Mouse (Mus musculus) lung, adult 2 months (tissue): ENCODE results near the gene Neurl3.
A peak's percentile ranks its signal among the peaks of the same experiment; 100 is the strongest.

Source experiments
- CTCF ChIP-seq: fragments of 200-500 bp; IDR thresholded peaks from 2 replicates; pipeline ENCODE4 v1.5.1; 2011; ENCODE audit warnings: mild to moderate bottlenecking, low read length, control low read depth; ENCODE audit not compliant: insufficient read depth
- POLR2A ChIP-seq: fragments of 200-500 bp; IDR thresholded peaks from 2 replicates; pipeline ENCODE4 v1.6.1; 2011; ENCODE audit warnings: low read depth, mild to moderate bottlenecking, control low read depth, low read length, borderline replicate concordance; ENCODE audit errors: extremely low read depth

DNA sequence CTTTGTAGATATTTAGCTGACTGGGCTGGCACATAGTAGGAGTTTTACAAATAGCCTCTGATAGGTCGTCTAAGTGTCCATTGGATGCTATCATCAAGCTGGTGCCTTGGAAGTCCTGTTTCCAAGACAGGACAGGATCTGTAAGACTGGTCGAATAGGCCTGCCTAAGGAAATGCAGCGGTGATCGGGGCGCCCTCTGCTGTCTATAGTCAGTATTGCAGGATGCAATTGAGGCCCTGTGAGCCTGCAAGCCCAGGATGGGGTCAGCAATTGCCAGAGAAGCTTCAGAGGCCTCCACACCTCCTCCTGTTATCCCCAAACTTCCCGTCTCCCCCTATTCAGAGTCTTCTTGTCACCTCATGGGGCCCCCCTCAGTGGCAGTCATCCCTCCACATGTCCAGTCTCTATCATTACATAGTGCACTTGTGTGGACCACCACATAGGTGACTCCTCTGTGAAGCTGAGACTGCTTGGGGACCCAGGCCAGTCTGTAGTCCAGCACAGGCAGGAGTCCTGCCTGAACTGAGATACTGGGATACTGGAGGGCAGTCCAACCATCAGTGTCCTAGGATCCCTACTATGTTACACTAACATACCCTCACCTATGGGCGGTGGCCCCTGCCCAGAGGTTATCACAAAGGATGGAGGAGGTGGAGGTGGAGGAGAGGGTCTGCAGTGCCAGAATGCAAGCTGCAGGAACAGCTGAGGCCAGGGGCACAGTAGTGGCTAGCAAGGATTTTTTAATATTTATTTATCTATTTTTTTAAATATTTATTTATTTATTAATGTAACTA lies 3.0 kb upstream of the Neurl3 start:
- peak; percentile 92 for TF ChIP-seq CTCF
- no peak for TF ChIP-seq POLR2A
